Mouse (Mus musculus): Measurements from ENCODE around the gene Mrps34. TPM values are rescaled to one million over a fixed set of nuclear protein-coding genes. Genes with fewer than 3 reads are reported as not detected.
A peak's percentile ranks its signal among the peaks of the same experiment; 100 is the strongest.

The Mrps34 gene
- total RNA-seq, 1 experiment from 2014 or later = 9.4 TPM

DNA sequence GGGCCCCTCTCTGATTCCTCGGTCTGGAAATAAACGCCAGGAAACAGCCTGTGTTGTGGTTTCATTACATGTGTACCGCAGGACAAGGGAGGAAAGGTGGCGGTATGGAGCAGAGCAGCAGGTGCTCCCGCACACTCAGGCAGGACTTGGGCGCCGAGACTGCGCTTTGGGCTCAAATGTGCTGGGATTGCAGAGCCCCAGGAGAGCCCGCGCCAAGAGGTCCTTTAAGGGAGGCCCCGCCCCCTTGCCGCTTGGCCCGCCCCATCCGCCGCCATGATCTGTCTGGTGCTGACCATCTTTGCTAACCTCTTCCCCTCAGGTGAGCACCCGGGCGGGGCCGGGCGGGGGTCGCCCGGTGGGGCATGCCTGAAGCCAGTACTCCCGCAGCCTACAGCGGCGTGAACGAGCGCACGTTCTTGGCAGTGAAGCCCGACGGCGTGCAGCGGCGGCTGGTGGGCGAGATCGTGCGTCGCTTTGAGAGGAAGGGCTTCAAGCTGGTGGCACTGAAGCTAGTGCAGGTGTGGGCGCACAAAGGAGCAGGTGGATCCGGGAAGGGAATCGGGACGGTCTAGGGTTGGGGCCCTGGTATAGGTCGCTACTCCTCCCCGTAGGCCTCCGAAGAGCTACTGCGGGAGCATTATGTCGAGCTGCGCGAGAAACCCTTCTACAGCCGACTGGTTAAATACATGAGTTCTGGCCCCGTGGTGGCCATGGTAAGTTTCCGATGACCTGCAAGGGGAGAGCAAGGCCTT is 1.5 kb downstream of the Mrps34 start, which contains the start of gene Nme3:
Gene Nme3, plus strand, starts transcription at position 260 of the 752 bp plus-strand sequence.
- ATAC-seq (ENCODE audit: extremely low read depth, insufficient number of reproducible peaks, low FRiP score, poor library complexity, severe bottlenecking) = peak; percentile 42; the same call in 1 of the 2 replicates

DNA sequence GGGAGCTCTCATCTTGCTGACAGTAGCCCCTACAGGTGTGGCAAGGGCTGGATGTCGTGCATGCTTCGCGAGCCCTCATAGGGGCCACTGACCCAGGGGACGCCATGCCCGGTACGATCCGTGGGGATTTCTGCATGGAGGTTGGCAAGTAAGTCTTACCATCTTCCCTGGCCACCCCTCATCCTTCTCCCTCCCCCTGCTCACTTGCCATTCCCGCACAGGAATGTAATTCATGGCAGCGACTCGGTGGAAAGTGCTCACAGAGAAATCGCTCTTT is 2.0 kb downstream of the Mrps34 start:
- no peak for ATAC-seq (ENCODE audit: extremely low read depth, insufficient number of reproducible peaks, low FRiP score, poor library complexity, severe bottlenecking)

GRCm38 (mm10) chr17:24897600-24897999 is 2.7 kb downstream of the Mrps34 start:
- ATAC-seq (ENCODE audit: extremely low read depth, insufficient number of reproducible peaks, low FRiP score, poor library complexity, severe bottlenecking) = no peak

GRCm38 (mm10) chr17:24898041-24898854 is 3.3 kb downstream of the Mrps34 start:
- no peak for ATAC-seq (ENCODE audit: extremely low read depth, insufficient number of reproducible peaks, low FRiP score, poor library complexity, severe bottlenecking)

DNA sequence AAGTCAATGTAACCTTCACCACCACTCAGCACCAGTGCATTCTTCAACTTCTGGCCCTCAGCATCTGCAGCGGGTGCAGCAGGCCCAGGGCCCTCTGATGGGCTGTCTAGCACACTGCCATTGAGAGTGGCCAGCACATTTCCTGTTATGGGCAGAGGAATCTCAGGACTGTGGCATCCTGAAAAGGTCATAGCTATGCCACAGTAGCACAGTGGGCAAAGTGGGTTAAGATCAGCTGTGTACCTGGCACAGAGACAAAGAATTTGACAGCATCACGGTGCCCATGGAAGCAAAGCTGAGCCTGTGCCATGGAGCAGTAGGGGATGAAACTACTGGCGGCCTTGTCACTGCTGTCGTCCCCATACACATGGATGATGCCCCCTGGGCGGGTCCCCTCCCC is 4.2 kb downstream of the Mrps34 start:
- ATAC-seq (ENCODE audit: extremely low read depth, insufficient number of reproducible peaks, low FRiP score, poor library complexity, severe bottlenecking) = no peak

- no peak for ATAC-seq (ENCODE audit: extremely low read depth, insufficient number of reproducible peaks, low FRiP score, poor library complexity, severe bottlenecking)
Measured at GRCm38 (mm10) chr17:24900014-24900413, 5.1 kb downstream of the Mrps34 start.

DNA sequence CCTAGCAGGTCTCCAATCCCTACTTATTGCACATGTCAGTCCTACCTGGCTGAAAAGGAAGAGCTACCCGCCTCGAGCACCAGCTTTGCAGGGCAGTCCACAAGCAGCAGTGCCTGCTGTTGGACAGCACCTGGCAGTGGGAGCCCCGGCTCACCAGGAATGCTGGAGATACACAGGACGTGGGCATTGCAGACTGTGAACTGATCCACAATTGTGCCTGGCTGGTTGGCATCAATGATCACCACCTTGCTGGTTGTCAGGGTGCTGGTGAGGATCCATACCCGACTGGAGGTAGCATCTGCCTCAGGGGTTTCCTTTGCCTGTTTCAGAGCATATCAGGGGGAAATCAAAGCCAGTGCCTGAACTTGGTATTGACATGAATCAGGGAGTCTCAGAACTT is 7.2 kb downstream of the Mrps34 start:
- no peak for ATAC-seq (ENCODE audit: extremely low read depth, insufficient number of reproducible peaks, low FRiP score, poor library complexity, severe bottlenecking)

- ATAC-seq (ENCODE audit: extremely low read depth, insufficient number of reproducible peaks, low FRiP score, poor library complexity, severe bottlenecking) = no peak
Measured at GRCm38 (mm10) chr17:24902671-24903474, 8.0 kb downstream of the Mrps34 start.

DNA sequence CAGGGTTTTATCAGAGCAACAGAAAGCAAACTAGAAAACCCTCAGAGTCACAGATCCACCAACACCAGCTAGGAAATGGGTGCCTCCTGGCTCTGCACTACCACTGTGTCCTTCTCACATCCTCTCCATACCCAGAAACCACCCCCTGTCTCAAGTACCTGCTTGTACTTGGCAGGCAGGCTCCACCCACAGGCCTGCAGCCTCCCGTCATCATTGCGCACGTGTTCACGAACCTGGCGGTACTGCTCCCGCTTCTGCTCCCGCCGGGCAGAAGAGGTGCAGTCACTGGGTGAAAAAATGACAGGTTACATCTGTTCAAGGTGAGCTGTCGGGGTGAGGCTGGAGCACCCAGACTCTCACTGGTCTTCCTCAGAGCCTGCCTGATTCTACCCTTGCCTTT is 8.9 kb downstream of the Mrps34 start:
- no peak for ATAC-seq (ENCODE audit: extremely low read depth, insufficient number of reproducible peaks, low FRiP score, poor library complexity, severe bottlenecking)

DNA sequence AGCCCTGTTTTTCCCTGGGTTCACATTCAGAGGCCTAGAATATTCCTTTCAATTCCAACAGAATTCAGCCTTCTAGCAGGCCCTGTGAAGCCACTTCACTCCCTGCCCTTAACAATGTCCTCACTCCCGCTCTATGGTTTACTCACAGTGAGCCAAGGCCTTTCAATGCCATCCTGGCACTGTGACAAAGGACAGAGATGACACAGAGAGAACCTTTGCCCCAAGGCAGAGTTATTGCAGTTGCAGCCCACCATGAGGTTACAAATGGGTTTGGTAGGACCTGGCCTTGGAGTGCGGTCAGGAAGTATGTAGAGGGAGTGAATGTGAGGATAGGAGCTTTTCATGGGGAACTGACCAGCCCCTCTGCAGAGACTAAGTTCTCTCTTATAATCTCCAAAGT is 12.7 kb downstream of the Mrps34 start:
- no peak for ATAC-seq (ENCODE audit: extremely low read depth, insufficient number of reproducible peaks, low FRiP score, poor library complexity, severe bottlenecking)

DNA sequence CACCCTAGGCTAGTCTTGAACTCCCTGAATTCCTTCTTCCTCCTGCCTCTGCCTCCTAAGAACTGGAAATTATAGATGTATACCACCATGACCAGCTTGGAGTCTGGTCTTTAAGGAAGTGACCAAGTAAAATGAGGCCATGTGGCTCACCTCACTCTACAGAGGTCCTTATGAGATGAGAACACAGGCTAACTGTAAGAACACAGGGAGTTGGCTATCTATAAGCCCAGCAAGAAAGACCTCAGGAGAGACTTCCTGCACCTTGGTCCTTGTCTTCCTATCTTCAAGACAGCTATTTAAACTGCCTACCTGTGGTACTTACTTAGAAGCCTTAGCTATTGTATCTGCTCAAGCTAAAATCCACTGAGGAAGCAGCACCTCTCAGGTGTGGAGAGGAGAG is 19.1 kb downstream of the Mrps34 start:
- no peak for ATAC-seq (ENCODE audit: extremely low read depth, insufficient number of reproducible peaks, low FRiP score, poor library complexity, severe bottlenecking)

DNA sequence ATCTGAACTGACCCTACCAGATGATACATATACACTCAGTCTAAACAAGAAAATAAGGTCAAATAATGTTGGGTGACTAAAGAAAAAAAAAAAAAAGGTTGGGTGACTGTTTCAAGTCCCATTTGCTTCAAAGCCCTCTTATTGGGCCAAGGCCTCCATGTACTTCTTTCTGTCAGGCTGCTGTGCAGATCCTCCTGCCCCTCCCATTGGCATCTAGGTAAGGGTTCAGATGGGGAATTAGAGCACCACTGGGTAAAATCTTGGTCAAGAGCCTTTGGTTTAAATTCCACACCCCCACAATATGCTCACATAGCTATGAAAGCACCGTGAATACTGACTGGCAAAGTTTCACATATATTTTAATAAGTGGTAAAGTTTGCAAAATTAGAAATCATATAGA is 28.3 kb downstream of the Mrps34 start:
- no peak for ATAC-seq (ENCODE audit: extremely low read depth, insufficient number of reproducible peaks, low FRiP score, poor library complexity, severe bottlenecking)

- no peak for ATAC-seq (ENCODE audit: extremely low read depth, insufficient number of reproducible peaks, low FRiP score, poor library complexity, severe bottlenecking)
Measured at GRCm38 (mm10) chr17:24929506-24929905, 34.6 kb downstream of the Mrps34 start.

GRCm38 (mm10) chr17:24932431-24932830 is 37.5 kb downstream of the Mrps34 start:
- ATAC-seq (ENCODE audit: extremely low read depth, insufficient number of reproducible peaks, low FRiP score, poor library complexity, severe bottlenecking) = no peak

DNA sequence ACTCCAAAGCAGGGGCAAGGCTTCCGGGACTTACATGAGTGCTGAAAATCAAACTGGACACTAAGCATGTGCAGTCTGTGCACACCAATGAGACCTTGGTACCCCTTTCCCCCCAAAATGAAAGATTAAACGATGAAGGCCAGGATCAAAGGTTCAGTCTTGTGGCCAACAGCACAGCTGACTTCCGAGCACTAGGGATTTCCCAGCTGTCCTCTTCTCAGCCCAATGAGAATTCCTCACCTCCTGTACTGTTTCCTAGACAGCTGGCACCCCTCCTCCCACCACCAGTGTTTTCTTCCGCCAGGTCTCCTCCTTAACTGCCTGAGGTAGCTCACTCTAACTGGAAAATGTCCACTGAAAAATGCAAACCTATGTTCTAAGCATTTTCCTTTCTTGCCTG is 38.2 kb downstream of the Mrps34 start:
- ATAC-seq (ENCODE audit: extremely low read depth, insufficient number of reproducible peaks, low FRiP score, poor library complexity, severe bottlenecking) = no peak

- no peak for ATAC-seq (ENCODE audit: extremely low read depth, insufficient number of reproducible peaks, low FRiP score, poor library complexity, severe bottlenecking)
Measured at GRCm38 (mm10) chr17:24934926-24935325, 40.0 kb downstream of the Mrps34 start.

GRCm38 (mm10) chr17:24935666-24936065 is 40.8 kb downstream of the Mrps34 start:
- no peak for ATAC-seq (ENCODE audit: extremely low read depth, insufficient number of reproducible peaks, low FRiP score, poor library complexity, severe bottlenecking)

DNA sequence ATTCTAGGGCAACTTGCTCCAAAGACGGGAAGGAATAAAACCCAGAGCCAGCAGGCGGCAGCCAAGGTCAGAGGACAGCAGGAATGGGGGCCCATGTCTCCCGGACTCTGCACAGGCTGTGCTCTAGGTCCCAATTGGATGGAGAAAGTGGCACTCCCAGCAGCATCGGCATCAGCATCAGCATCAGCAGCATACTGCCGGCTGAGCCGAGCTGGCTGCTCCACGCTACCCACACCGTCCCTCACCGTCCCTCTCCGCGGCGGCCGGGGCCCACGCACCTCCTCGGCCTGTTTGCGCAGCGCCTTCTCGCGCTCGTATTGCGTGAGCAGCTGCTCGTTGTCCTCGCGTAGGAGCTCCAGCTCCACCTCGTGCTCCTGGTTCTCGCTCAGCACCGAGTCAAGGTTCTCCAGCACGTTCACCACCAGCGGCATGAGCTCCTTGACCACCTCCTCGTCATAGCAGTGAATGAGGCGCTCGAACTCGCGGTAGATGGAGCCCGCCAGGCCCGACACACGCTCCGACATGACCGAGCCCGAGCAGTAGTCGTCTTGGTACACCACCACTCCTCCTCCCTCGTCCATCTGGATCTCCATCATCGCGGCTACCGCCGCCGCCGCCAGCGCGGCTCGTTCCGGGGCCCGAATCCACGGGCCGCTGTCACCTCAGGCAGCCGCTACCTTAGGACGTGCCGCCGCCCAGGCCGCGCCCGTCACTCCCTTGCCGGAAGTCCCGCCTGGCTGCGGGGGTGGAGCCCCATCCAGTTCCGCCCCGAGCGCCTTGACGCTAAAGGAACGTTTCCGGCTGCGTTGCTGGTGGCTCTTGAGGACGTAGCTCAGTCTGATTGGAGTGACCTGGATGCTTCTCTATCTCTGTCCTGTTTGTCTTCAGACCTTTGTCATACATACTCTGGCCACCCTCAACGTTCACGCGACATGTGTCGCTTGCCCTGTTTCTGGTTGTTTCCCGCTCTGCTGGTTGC is 41.6 kb downstream of the Mrps34 start, which contains the start of gene Mapk8ip3:
Gene Mapk8ip3, minus strand, starts transcription at position 719 of the 979 bp plus-strand sequence.
- ATAC-seq (ENCODE audit: extremely low read depth, insufficient number of reproducible peaks, low FRiP score, poor library complexity, severe bottlenecking) = peak; percentile 98

Measured in neutrophil, adult 5-6 weeks (primary cell).